Mouse (Mus musculus): ENCODE measurements around the gene Tuba1b. TPM values are rescaled to one million over a fixed set of nuclear protein-coding genes. Genes with fewer than 3 reads are reported as not detected.
A peak's percentile ranks its signal among the peaks of the same experiment; 100 is the strongest.

Gene Tuba1b
- total RNA-seq, 4 experiments from 2014 or later = 106 to 156 (median 115) TPM

- peak; percentile 74 for DNase-seq (ENCODE audit: low spot score)
Measured at GRCm38 (mm10) chr15:98891907-98892606, 42.3 kb downstream of the Tuba1b start.

- no peak for DNase-seq (ENCODE audit: low spot score)
Measured at GRCm38 (mm10) chr15:98891198-98891742, 43.1 kb downstream of the Tuba1b start.

- no peak for DNase-seq (ENCODE audit: low spot score)
Measured at GRCm38 (mm10) chr15:98887526-98887925, 46.8 kb downstream of the Tuba1b start.

GRCm38 (mm10) chr15:98886667-98887387 is 47.5 kb downstream of the Tuba1b start:
- DNase-seq (ENCODE audit: low spot score) = no peak

GRCm38 (mm10) chr15:98884106-98884505 is 50.3 kb downstream of the Tuba1b start:
- DNase-seq (ENCODE audit: low spot score) = no peak

- DNase-seq (ENCODE audit: low spot score) = no peak
Measured at GRCm38 (mm10) chr15:98883661-98884060, 50.7 kb downstream of the Tuba1b start.

- DNase-seq (ENCODE audit: low spot score) = no peak
Measured at GRCm38 (mm10) chr15:98881656-98882008, 52.7 kb downstream of the Tuba1b start.

Other genes with a start within 250 kb of the Tuba1b start
- 1 to 10 TPM in 1 of 4 experiments, under 1 TPM in 3; 0.41 to 1.1 (median 0.84) TPM for gene Ccdc65, start 226.4 kb downstream of the Tuba1b start, total RNA-seq (2022)
- 1 to 10 TPM; 5.6 to 9.4 (median 7.7) TPM for gene Fkbp11, start 206.4 kb downstream of the Tuba1b start, total RNA-seq (2022)
- gene Arf3, start 171.4 kb downstream of the Tuba1b start, total RNA-seq (2022) = 10 to 100 TPM; 18.0 to 20.9 (median 19.1) TPM
- under 1 TPM in 3 of 4 experiments, not detected in 1; 0.16 to 0.44 (median 0.26) TPM for gene Wnt10b, start 156.4 kb downstream of the Tuba1b start, total RNA-seq (2022)
- gene Wnt1, start 144.7 kb downstream of the Tuba1b start, total RNA-seq (2022) = not detected
- gene Ddn, start 125.1 kb downstream of the Tuba1b start, total RNA-seq (2022) = under 1 TPM; 0.63 to 0.84 (median 0.72) TPM
- gene Prkag1, start 103.0 kb downstream of the Tuba1b start, total RNA-seq (2022) = 100 to 1,000 TPM in 2 of 4 experiments, 10 to 100 TPM in 2; 96.7 to 129 (median 109) TPM
- gene Kmt2d, start 63.4 kb downstream of the Tuba1b start, total RNA-seq (2022) = 10 to 100 TPM; 54.7 to 66.1 (median 59.8) TPM
- gene Rhebl1, start 40.0 kb downstream of the Tuba1b start, total RNA-seq (2022) = 1 to 10 TPM; 1.2 to 2.8 (median 1.9) TPM
- 1 to 10 TPM in 2 of 4 experiments, under 1 TPM in 2; 0.72 to 1.6 (median 1.0) TPM for gene Dhh, start 36.0 kb downstream of the Tuba1b start, total RNA-seq (2022)
- 10 to 100 TPM in 2 of 4 experiments, 1 to 10 TPM in 2; 7.3 to 12.2 (median 10.0) TPM for gene Lmbr1l, start 16.3 kb downstream of the Tuba1b start, total RNA-seq (2022)
- gene Gm49450, start 19.0 kb upstream of the Tuba1b start, total RNA-seq (2022) = not detected
- gene Tuba1a, start 19.1 kb upstream of the Tuba1b start, total RNA-seq (2022) = 10 to 100 TPM; 37.4 to 83.6 (median 67.3) TPM
- 10 to 100 TPM; 32.2 to 40.4 (median 33.3) TPM for gene Tuba1c, start 95.3 kb upstream of the Tuba1b start, total RNA-seq (2022)
- gene Prph, start 120.6 kb upstream of the Tuba1b start, total RNA-seq (2022) = 1 to 10 TPM in 1 of 4 experiments, under 1 TPM in 3; 0.16 to 1.4 (median 0.47) TPM
- under 1 TPM in 2 of 4 experiments, not detected in 2; 0.22 to 0.35 TPM for gene Troap, start 140.0 kb upstream of the Tuba1b start, total RNA-seq (2022)
- gene C1ql4, start 153.3 kb upstream of the Tuba1b start, total RNA-seq (2022) = not detected
- gene Dnajc22, start 158.6 kb upstream of the Tuba1b start, total RNA-seq (2022) = 1 to 10 TPM in 1 of 4 experiments, under 1 TPM in 3; 0.38 to 1.2 (median 0.91) TPM
- 1 to 10 TPM; 4.3 to 7.9 (median 7.2) TPM for gene Spats2, start 191.4 kb upstream of the Tuba1b start, total RNA-seq (2022)

All from heart, adult 8-10 months (tissue).